Mouse (Mus musculus) megakaryocyte-erythroid progenitor cell, adult 5 weeks (primary cell): ENCODE results near the gene Cyp3a59. TPM values are rescaled to one million over a fixed set of nuclear protein-coding genes. Genes with fewer than 3 reads are reported as not detected.

Experiments used
- polyA plus RNA-seq: library from polyadenylated mRNA; stranded (reverse); fragments of >175 nt; gene quantifications from 2 replicates; pipeline ENCODE4 v1.2.3, GENCODE M21; 2012

The Cyp3a59 gene
- not detected in 2 replicates for polyA plus RNA-seq

DNA sequence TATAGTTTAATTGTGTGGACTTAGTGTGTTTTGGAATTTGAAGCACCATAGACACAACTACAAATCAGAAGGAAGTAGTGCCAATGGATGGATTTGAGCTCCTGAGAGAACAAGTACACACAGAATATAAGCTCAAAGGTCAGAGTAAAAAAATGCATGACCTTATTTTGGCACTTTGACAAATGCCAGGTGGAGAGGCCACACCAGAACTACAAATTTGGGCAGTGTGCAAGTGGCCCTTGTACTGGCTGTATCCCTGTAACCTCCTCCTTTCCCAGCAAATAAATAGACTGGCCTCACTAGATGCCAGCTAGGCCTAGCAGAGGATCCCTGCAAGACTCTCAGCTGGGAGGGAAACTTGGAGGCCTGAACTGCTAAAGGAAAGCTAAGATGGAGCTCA, at the start of gene Cyp3a59:
Cyp3a59 (plus strand) TSS at position 313 of the 400 bp plus-strand sequence.

DNA sequence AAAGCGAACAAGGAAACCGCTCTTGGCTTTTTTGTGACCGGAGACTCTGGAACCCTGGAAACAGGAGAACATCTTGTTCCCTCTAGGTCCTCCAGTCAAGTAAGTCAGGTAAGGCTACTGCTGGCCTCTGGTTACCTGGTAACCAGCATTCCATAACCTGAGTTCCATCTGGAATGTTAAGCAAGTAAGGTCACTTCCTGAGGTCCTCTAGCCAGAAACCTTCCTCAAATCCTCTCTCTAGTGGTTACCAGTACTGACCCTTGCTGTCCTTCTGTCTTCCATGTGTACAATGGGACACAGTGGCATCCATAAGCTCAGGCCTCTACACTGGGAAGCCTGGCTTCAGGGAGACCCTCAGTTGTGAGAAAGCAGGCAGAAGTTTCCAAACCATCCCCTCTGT, 81.4 kb downstream of the Cyp3a59 start, which contains the start of gene Gm5565:
Gm5565 (minus strand) TSS at position 101 of the 400 bp plus-strand sequence.

Other genes starting within 250 kb of the Cyp3a59 start
- gene Cyp3a11, start 199.3 kb upstream of the Cyp3a59 start, polyA plus RNA-seq = not detected in 2 replicates
- gene Cyp3a25, start 69.6 kb upstream of the Cyp3a59 start, polyA plus RNA-seq = not detected in 2 replicates
- not detected in 2 replicates for gene Gm5565, start 81.3 kb downstream of the Cyp3a59 start, polyA plus RNA-seq
- gene Gm6309, start 91.5 kb downstream of the Cyp3a59 start, polyA plus RNA-seq = not detected in 2 replicates
- not detected in 2 replicates for gene 1700001J03Rik, start 106.0 kb downstream of the Cyp3a59 start, polyA plus RNA-seq
- gene Rnf6, start 142.3 kb downstream of the Cyp3a59 start, polyA plus RNA-seq = 14.8 and 15.9 TPM in 2 replicates
- 19.2 and 20.2 TPM in 2 replicates for gene Cdk8, start 152.0 kb downstream of the Cyp3a59 start, polyA plus RNA-seq